Mouse (Mus musculus): ENCODE measurements at regions not wholly inside any gene's neighbourhood (a gene's known extent, or its start where the extent isn't known, plus 50 kb on each side); places are given as distances from the start of the nearest gene placed in this dataset.

DNA sequence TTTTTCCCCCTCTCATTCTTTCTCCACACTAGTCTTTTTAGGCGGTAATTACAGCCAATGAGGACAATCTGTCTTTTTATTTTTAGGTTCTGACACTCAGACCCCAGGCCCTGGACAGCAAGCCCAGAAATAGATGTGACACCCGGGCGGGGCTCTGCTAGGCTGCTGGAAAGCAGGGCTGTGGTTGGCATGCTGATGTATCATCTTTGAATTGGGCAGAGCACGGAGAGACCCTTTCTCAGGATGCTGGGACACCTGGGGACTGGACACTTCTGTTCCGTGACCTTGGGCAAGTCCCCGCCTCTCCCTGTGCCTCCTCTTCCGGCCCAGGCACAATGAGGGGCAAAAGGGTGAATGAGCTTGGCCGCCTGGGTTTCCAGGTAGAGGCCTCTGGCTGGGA is 96.8 kb upstream of the Unc5b start:
- TF ChIP-seq POLR2A (IDR thresholded peaks at IDR 0.05; ENCODE audit: low read depth, low read length), result no peak
- TF ChIP-seq CTCF (IDR thresholded peaks at IDR 0.05; ENCODE audit: borderline replicate concordance, insufficient read depth, low read length), result no peak
